Mouse (Mus musculus) small intestine, adult 2 months (tissue): ENCODE measurements at regions not wholly inside any gene's neighbourhood (a gene's known extent, or its start where the extent isn't known, plus 50 kb on each side); places are given as distances from the start of the nearest gene placed in this dataset.

ENCODE experiments used
- H3K27ac ChIP-seq: fragments of 200-500 bp; 2 replicates; pipeline ENCODE4 v1.5.1; 2012; ENCODE audit warnings: low read depth, low read length, control low read depth, inconsistent platforms; ENCODE audit not compliant: insufficient read depth
- H3K27me3 ChIP-seq: fragments of 200-500 bp; 2 replicates; pipeline ENCODE4 v1.6.1; 2012; ENCODE audit warnings: mild to moderate bottlenecking, moderate library complexity, low read length, inconsistent platforms; ENCODE audit not compliant: control insufficient read depth, insufficient read depth
- H3K36me3 ChIP-seq: fragments of 200-500 bp; 2 replicates; pipeline ENCODE4 v1.6.1; 2012; ENCODE audit warnings: mild to moderate bottlenecking, low read length, control low read depth, inconsistent platforms; ENCODE audit not compliant: control insufficient read depth, insufficient read depth
- H3K4me1 ChIP-seq: fragments of 200-500 bp; 2 replicates; pipeline ENCODE4 v1.6.1; 2012; ENCODE audit warnings: low read length, inconsistent platforms, mixed read lengths; ENCODE audit not compliant: control insufficient read depth, insufficient read depth, insufficient read length
- H3K4me3 ChIP-seq: fragments of 200-500 bp; 2 replicates; pipeline ENCODE4 v1.5.1; 2012; ENCODE audit warnings: low read depth, mild to moderate bottlenecking, control low read depth, inconsistent platforms, low read length, moderate library complexity
- CTCF ChIP-seq: fragments of 200-500 bp; IDR thresholded peaks from 2 replicates; pipeline ENCODE4 v1.5.1; 2012; ENCODE audit warnings: low read depth, mild to moderate bottlenecking, control low read depth, inconsistent platforms, low read length, moderate library complexity, mixed read lengths; ENCODE audit not compliant: insufficient replicate concordance, insufficient read length; ENCODE audit errors: extremely low read depth
- POLR2A ChIP-seq: fragments of 200-500 bp; IDR thresholded peaks from 2 replicates; pipeline ENCODE4 v1.6.1; 2012; ENCODE audit warnings: low read depth, mild to moderate bottlenecking, control low read depth, inconsistent platforms, low read length, moderate library complexity
- WGBS: fragments of 180-500 bp; shearing (Covaris S2); methylation state at CpG from one replicate; pipeline ENCODE4 v1.1.7; 2018; 5-methylcytosine and 5-hydroxymethylcytosine counted together

- TF ChIP-seq POLR2A, result no peak
- TF ChIP-seq CTCF, result no peak
- Histone ChIP-seq H3K4me3 (no peak overlapping the region), H3K36me3 (no peaks in the 10 kb centered on the region), H3K4me1 (no peaks in the 10 kb centered on the region), H3K27me3 (no peaks in the 10 kb centered on the region; the same call in 1 of the 2 replicates), H3K27ac (no peak overlapping the region)
- 82% methylated on average over 3 of the region's 3 CpGs for WGBS
Observed at GRCm38 (mm10) chr3:120875740-120876139, 295.8 kb downstream of the Rwdd3 start.

DNA sequence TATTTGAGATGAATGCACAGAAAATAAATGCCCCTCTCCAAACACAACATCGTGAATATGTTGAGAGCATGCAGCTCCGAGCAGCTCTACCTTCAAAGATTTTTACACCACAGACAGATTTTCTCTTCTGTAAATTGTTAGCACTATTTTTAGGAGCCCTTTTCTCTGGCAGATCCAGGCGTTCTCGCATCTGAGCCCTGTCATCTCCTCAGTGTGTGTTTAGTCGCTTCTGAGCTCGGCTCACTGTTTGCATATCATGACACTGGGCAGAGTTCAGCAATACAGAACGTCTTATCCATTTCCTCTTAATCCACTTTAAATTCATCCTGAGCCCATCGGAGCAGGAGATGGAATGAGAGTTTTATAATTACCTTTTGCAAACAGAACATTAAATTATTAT lies 306.5 kb downstream of the Rwdd3 start:
- 28% methylated on average over 8 of the region's 8 CpGs for WGBS

GRCm38 (mm10) chr3:120861641-120862040 lies 309.9 kb downstream of the Rwdd3 start:
- Histone ChIP-seq H3K27me3 (no peaks in the 10 kb centered on the region), H3K27ac (0 out of 2 replicates have a peak overlapping the region, but pooled peaks have one; percentile 53), H3K4me1 (no peaks in the 10 kb centered on the region), H3K4me3 (no peak overlapping the region), H3K36me3 (no peaks in the 10 kb centered on the region)
- TF ChIP-seq POLR2A (no peak), CTCF (no peak)
- 34% methylated on average over 4 of the region's 4 CpGs for WGBS

More for the DNA sequence above, 306.5 kb downstream of the Rwdd3 start:
- no peaks in the 10 kb centered on the region for H3K36me3 ChIP-seq
- no peaks in the 10 kb centered on the region for H3K27me3 ChIP-seq
- no peak overlapping the region for H3K4me3 ChIP-seq
- no peaks in the 10 kb centered on the region for H3K4me1 ChIP-seq
- no peak overlapping the region for H3K27ac ChIP-seq
- TF ChIP-seq CTCF (no peak), POLR2A (no peak)

DNA sequence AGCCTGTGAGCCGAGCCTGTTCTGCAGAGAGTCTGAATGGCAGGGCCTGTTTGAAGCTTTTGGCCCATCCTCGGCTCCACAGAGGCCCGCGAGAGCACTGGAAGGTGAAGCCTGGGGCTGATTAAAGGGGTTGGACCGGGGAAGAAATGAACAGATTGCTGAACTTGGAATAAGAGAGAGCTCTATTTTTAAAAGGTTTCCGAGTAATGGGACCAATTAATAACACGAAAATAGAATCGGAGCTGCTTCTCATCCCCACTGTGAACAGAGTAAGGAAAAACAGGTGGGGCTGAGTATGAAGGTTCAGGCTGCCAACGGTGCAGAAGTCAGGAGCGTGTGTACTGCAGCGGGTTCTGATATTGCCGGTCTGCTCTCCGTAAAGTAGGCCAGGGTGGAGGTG lies 313.2 kb downstream of the Rwdd3 start:
- Histone ChIP-seq H3K4me1 (no peaks in the 10 kb centered on the region), H3K36me3 (no peaks in the 10 kb centered on the region), H3K27ac (no peak overlapping the region), H3K27me3 (no peaks in the 10 kb centered on the region), H3K4me3 (no peak overlapping the region)
- 78% methylated on average over 13 of the region's 13 CpGs for whole genome bisulfite sequencing
- TF ChIP-seq CTCF, result no peak
- TF ChIP-seq POLR2A, result no peak

GRCm38 (mm10) chr3:120854322-120854721 lies 317.2 kb downstream of the Rwdd3 start:
- Histone ChIP-seq H3K27ac (no peak overlapping the region), H3K27me3 (no peaks in the 10 kb centered on the region), H3K4me3 (no peak overlapping the region), H3K4me1 (no peaks in the 10 kb centered on the region), H3K36me3 (no peaks in the 10 kb centered on the region)
- 74% methylated on average over 3 of the region's 3 CpGs for WGBS
- TF ChIP-seq CTCF (no peak), POLR2A (no peak)

GRCm38 (mm10) chr3:120843623-120844022 lies 327.9 kb downstream of the Rwdd3 start:
- no peaks in the 10 kb centered on the region for H3K4me1 ChIP-seq
- TF ChIP-seq CTCF (no peak), POLR2A (no peak)
- 92% methylated on average over 2 of the region's 2 CpGs for WGBS
- H3K36me3 ChIP-seq, result no peaks in the 10 kb centered on the region
- no peak overlapping the region for H3K27ac ChIP-seq
- no peak overlapping the region for H3K4me3 ChIP-seq
- no peaks in the 10 kb centered on the region for H3K27me3 ChIP-seq

GRCm38 (mm10) chr3:120823536-120823935 lies 348.0 kb downstream of the Rwdd3 start:
- Histone ChIP-seq H3K27ac (no peak overlapping the region), H3K4me3 (no peak overlapping the region), H3K4me1 (no peaks in the 10 kb centered on the region), H3K36me3 (no peaks in the 10 kb centered on the region), H3K27me3 (no peaks in the 10 kb centered on the region)
- TF ChIP-seq POLR2A, result no peak
- TF ChIP-seq CTCF, result no peak
- 88% methylated on average over 19 of the region's 19 CpGs for WGBS

DNA sequence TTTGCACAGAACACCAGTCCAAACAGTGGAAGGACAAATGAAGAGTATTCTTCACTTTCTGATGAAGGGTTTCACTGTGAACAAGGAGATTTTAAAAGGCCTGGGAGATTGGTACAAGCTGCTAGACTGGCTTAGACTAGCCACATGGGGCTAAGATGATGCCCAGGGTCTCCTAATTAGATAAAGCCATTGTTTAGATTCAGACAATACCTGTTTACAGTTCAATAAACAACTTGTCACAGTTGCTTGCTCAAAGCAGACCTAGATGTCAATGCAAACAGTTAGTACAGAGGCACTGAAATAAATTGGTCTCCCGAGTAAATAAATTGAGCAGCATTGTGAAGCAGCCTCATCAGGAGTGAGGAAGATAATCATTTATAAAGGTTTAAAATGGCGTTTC lies 359.6 kb downstream of the Rwdd3 start:
- TF ChIP-seq CTCF (no peak), POLR2A (no peak)
- 34% methylated on average over 2 of the region's 2 CpGs for WGBS
- H3K36me3 ChIP-seq, result no peaks in the 10 kb centered on the region
- H3K4me1 ChIP-seq, result no peaks in the 10 kb centered on the region
- no peak overlapping the region for H3K27ac ChIP-seq
- H3K4me3 ChIP-seq, result no peak overlapping the region
- no peaks in the 10 kb centered on the region for H3K27me3 ChIP-seq
